ENCODE assay signal across 18 mouse cellular contexts in genomic region chr4:62376123-62376522, GRCm38 (mm10). TPM values are rescaled to one million over a fixed set of nuclear protein-coding genes. Genes with fewer than 3 reads are reported as not detected.
"Had no signal": no experiment of that assay in that cellular context is flagged by ENCODE, and none has a peak within 500 bp of the region (broad histone marks: within the 10 kb centered on the region; RNA-seq: fewer than 3 reads in every experiment).

No protein-coding gene starts in this region.

- H3K4me1 ChIP-seq: neural tube, embryonic 15.5 days; stomach, embryonic 15.5 days had no signal

- H3K9ac ChIP-seq: neural tube, embryonic 13.5 days; neural tube, embryonic 15.5 days; stomach, embryonic 15.5 days had no signal

- H3K4me3 ChIP-seq: neural tube, embryonic 13.5 days; neural tube, embryonic 15.5 days; stomach, embryonic 15.5 days had no signal

- DNase-seq: retina, postnatal 1 day; right cerebral cortex, adult 18-20 months; right cerebral cortex, postnatal 14 days; right cerebral cortex, postnatal 25 days; right cerebral cortex, postnatal 4 days; spleen, adult 18-20 months; thymus, adult 18-20 months; thymus, adult 2 months; thymus, postnatal 14 days; thymus, postnatal 25 days; thymus, postnatal 36 days; thymus, postnatal 4 days had no signal

- H3K27me3 ChIP-seq: neural tube, embryonic 13.5 days; neural tube, embryonic 15.5 days; stomach, embryonic 15.5 days had no signal

- H3K27ac ChIP-seq: neural tube, embryonic 13.5 days; neural tube, embryonic 15.5 days; stomach, embryonic 15.5 days had no signal

- H3K36me3 ChIP-seq: neural tube, embryonic 13.5 days; neural tube, embryonic 15.5 days; stomach, embryonic 15.5 days had no signal

- H3K9me3 ChIP-seq: neural tube, embryonic 13.5 days; neural tube, embryonic 15.5 days; stomach, embryonic 15.5 days had no signal

- H3K4me2 ChIP-seq: neural tube, embryonic 13.5 days; neural tube, embryonic 15.5 days; stomach, embryonic 15.5 days had no signal

RNA-seq across cellular contexts. Expression of gene Rnf183, which starts 58.9 kb away (rescaled TPM):
- total RNA-seq: neutrophil, adult 5-6 weeks had no signal
- polyA plus RNA-seq: spleen, adult 2 months; stomach, embryonic 14.5 days; stomach, embryonic 15.5 days had no signal
